Mouse (Mus musculus) heart, adult 2 months (tissue): ENCODE results near the gene Uckl1. TPM values are rescaled to one million over a fixed set of nuclear protein-coding genes. Genes with fewer than 3 reads are reported as not detected.

Experiments
- DNase-seq, 2 experiments: peaks; one replicate each; pipeline ENCODE4 v3.0.0; 2021
- H3K27ac ChIP-seq: fragments of 200-600 bp; 2 replicates; pipeline ENCODE4 v1.8.1; 2022
- H3K27me3 ChIP-seq: fragments of 200-500 bp; 2 replicates; pipeline ENCODE4 v1.6.1; 2012; ENCODE audit warnings: mild to moderate bottlenecking, low read length, inconsistent platforms, mixed read lengths; ENCODE audit not compliant: control insufficient read depth, insufficient read depth
- H3K36me3 ChIP-seq: fragments of 200-500 bp; 2 replicates; pipeline ENCODE4 v1.6.1; 2012; ENCODE audit warnings: low read length, inconsistent platforms; ENCODE audit not compliant: control insufficient read depth, insufficient read depth
- H3K4me1 ChIP-seq: fragments of 200-500 bp; 2 replicates; pipeline ENCODE4 v1.6.1; 2011; ENCODE audit warnings: low read length; ENCODE audit not compliant: control insufficient read depth, insufficient read depth
- H3K4me3 ChIP-seq: fragments of 200-600 bp; 2 replicates; pipeline ENCODE4 v1.8.1; 2022
- H3K79me2 ChIP-seq: fragments of 200-500 bp; replicated peaks from 2 replicates; pipeline ENCODE4 v1.6.1; 2012; ENCODE audit warnings: mild to moderate bottlenecking, inconsistent platforms, low read length, moderate library complexity, mixed read lengths; ENCODE audit not compliant: control insufficient read depth, insufficient read depth
- H3K9ac ChIP-seq: fragments of 200-500 bp; 2 replicates; pipeline ENCODE4 v1.6.1; 2012; ENCODE audit warnings: low read depth, mild to moderate bottlenecking, control low read depth, inconsistent platforms, low read length, mixed read lengths
- CTCF ChIP-seq: fragments of 200-600 bp; IDR thresholded peaks from 2 replicates; pipeline ENCODE4 v1.8.1; 2022; ENCODE audit warnings: antibody characterized with exemption, mild to moderate bottlenecking, moderate library complexity
- EP300 ChIP-seq: fragments of 200-500 bp; IDR thresholded peaks from 2 replicates; pipeline ENCODE4 v1.6.1; 2011; ENCODE audit warnings: low read depth, low read length, control low read depth; ENCODE audit not compliant: insufficient read depth
- POLR2A ChIP-seq: fragments of 200-500 bp; IDR thresholded peaks from 2 replicates; pipeline ENCODE4 v1.6.1; 2011; ENCODE audit warnings: mild to moderate bottlenecking, low read depth, low read length, control low read depth; ENCODE audit not compliant: insufficient read depth
- WGBS: fragments of 180-500 bp; shearing (Covaris S2); methylation state at CpG from one replicate; pipeline ENCODE4 v1.1.7; 2018; 5-methylcytosine and 5-hydroxymethylcytosine counted together
- intact Hi-C: fragments of 180-260 bp; cut with DNase I; formaldehyde crosslinking; loops from one replicate; pipeline ENCODE4 v1.15.1; 2025
- polyA plus RNA-seq: library from polyadenylated mRNA; depleted of rRNA; stranded (reverse); fragments of >200 nt; gene quantifications from 2 replicates; pipeline ENCODE4 v1.2.3, GENCODE M21; 2012
- total RNA-seq, 2 experiments: library from RNA; stranded (reverse); gene quantifications; 2 replicates each; pipeline ENCODE4 v1.2.3; 2021

Gene Uckl1
- total and polyA plus RNA-seq, 3 experiments, result 31.3 to 115 (median 32.5) TPM

GRCm38 (mm10) chr2:181601751-181602145, 17.1 kb upstream of the Uckl1 start:
- H3K4me1 ChIP-seq, result peaks cover 3% of the 10 kb centered on the region
- TF ChIP-seq POLR2A, result no peak
- TF ChIP-seq CTCF, result no peak
- TF ChIP-seq EP300, result no peak
- WGBS, result 22% methylated on average over 10 of the region's 10 CpGs
- 0 out of 2 replicates have a peak, but pooled peaks cover 1% of the 10 kb centered on the region for H3K79me2 ChIP-seq
- no peak for DNase-seq
- H3K9ac ChIP-seq, result peak overlapping the region; percentile 30; the same call in 1 of the 2 replicates
- no peaks in the 10 kb centered on the region for H3K36me3 ChIP-seq
- intact Hi-C loops, result no loop called here
- H3K27ac ChIP-seq, result peak overlapping the region; percentile 93
- peak overlapping the region; percentile 87 for H3K4me3 ChIP-seq
- no peaks in the 10 kb centered on the region for H3K27me3 ChIP-seq

- TF ChIP-seq POLR2A (peak; percentile 94; the same call in 1 of the 2 replicates), EP300 (peak; percentile 64; the same call in 1 of the 2 replicates), CTCF (0 out of 2 replicates have a peak, but pooled peaks have one; percentile 4)
- Histone ChIP-seq H3K27ac (peak overlapping the region; percentile 93), H3K36me3 (no peaks in the 10 kb centered on the region), H3K79me2 (0 out of 2 replicates have a peak, but pooled peaks cover 1% of the 10 kb centered on the region), H3K4me3 (peak overlapping the region; percentile 87), H3K4me1 (peaks cover 3% of the 10 kb centered on the region), H3K9ac (peak overlapping the region; percentile 87), H3K27me3 (no peaks in the 10 kb centered on the region)
- intact Hi-C loops, result no loop called here
- WGBS, result under 1% methylated on average over 57 of the region's 57 CpGs
- peak; percentile 94 to 96 for DNase-seq
Observed at GRCm38 (mm10) chr2:181600828-181601750, 16.4 kb upstream of the Uckl1 start.

GRCm38 (mm10) chr2:181600226-181600758, 15.6 kb upstream of the Uckl1 start:
- TF ChIP-seq POLR2A (no peak), CTCF (no peak), EP300 (no peak)
- H3K27me3 ChIP-seq, result no peaks in the 10 kb centered on the region
- intact Hi-C loops, result no loop called here
- DNase-seq, result no peak
- no peak overlapping the region; the same call in 1 of the 2 replicates for H3K9ac ChIP-seq
- peak overlapping the region; percentile 93 for H3K27ac ChIP-seq
- no peaks in the 10 kb centered on the region for H3K79me2 ChIP-seq
- 63% methylated on average over 6 of the region's 6 CpGs for WGBS
- peaks cover 3% of the 10 kb centered on the region for H3K4me1 ChIP-seq
- H3K4me3 ChIP-seq, result peak overlapping the region; percentile 87
- H3K36me3 ChIP-seq, result no peaks in the 10 kb centered on the region

GRCm38 (mm10) chr2:181598454-181599351, 14.0 kb upstream of the Uckl1 start, which contains the start of gene Samd10:
Gene Samd10 (minus strand): TSS chr2:181599212.
- Histone ChIP-seq H3K36me3 (no peaks in the 10 kb centered on the region), H3K79me2 (no peaks in the 10 kb centered on the region), H3K27me3 (no peaks in the 10 kb centered on the region), H3K9ac (peak within 1 kb of the TSS; percentile 91), H3K4me3 (peak within 1 kb of the TSS; percentile 63), H3K27ac (peak within 1 kb of the TSS; percentile 80), H3K4me1 (peaks cover 3% of the 10 kb centered on the region)
- peak; percentile 72 for DNase-seq
- 5% methylated on average over 71 of the region's 71 CpGs for WGBS
- TF ChIP-seq POLR2A, result no peak
- peak; percentile 46 for TF ChIP-seq CTCF
- intact Hi-C loops, result loop anchor here (10.0 kb wide), 1 partner anchor 444 kb away; the partner anchor contains the start of gene Eef1a2

GRCm38 (mm10) chr2:181597378-181598061, 12.8 kb upstream of the Uckl1 start:
- TF ChIP-seq CTCF (0 out of 2 replicates have a peak, but pooled peaks have one; percentile 7), POLR2A (no peak)
- intact Hi-C loops, result loop anchor here (10.0 kb wide), 1 partner anchor 443 kb away; the partner anchor contains the start of gene Eef1a2
- Histone ChIP-seq H3K4me3 (no peak overlapping the region), H3K79me2 (no peaks in the 10 kb centered on the region), H3K27ac (no peak overlapping the region), H3K9ac (no peak overlapping the region), H3K4me1 (peaks cover 6% of the 10 kb centered on the region), H3K36me3 (no peaks in the 10 kb centered on the region), H3K27me3 (no peaks in the 10 kb centered on the region)
- 69% methylated on average over 7 of the region's 7 CpGs for WGBS
- DNase-seq, result no peak
